Mouse (Mus musculus): ENCODE results near the gene Chl1. TPM values are rescaled to one million over a fixed set of nuclear protein-coding genes. Genes with fewer than 3 reads are reported as not detected.

The Chl1 gene
- polyA plus RNA-seq, 1 experiment from 2014 or later = 0.42 TPM

DNA sequence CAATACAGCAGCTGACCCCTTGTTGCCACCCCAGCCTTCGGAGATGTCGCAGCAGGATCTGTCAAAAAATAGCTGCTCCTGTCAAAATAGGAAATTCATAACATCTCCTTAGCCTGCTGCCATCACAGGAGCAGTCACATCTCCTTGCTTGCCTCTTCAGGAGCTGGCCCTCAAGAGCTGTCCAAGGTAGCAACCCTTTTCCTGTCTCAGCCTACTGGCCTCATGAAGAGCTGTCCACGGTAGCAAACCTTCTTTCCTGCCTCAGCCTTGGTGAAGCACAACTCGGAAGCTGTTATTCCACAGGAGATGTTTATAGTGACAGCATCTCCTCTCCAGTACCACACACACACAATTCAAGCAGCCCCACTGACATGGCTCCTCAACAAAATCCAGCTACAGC, 243.5 kb downstream of the Chl1 start:
- H3K27ac ChIP-seq (replicated peaks in 1 of 2; ENCODE audit: control insufficient read depth in 1 of 2, insufficient read depth in 1 of 2, low read depth in 2 of 2, low read length in 2 of 2) = no peak overlapping the region
- no peak overlapping the region for H3K9ac ChIP-seq (ENCODE audit: low read length)
- H3K9me3 ChIP-seq (ENCODE audit: control insufficient read depth, low read length) = peaks cover 6% of the 10 kb centered on the region; the same call in 1 of the 2 replicates
- H3K36me3 ChIP-seq (ENCODE audit: control insufficient read depth, insufficient read depth, low read length) = no peaks in the 10 kb centered on the region
- H3K4me2 ChIP-seq (ENCODE audit: low read length) = no peak overlapping the region
- whole genome bisulfite sequencing = 51% methylated on average over 4 of the region's 4 CpGs
- no peak for ATAC-seq (ENCODE audit: insufficient number of reproducible peaks, insufficient read depth, low FRiP score, low read depth)
- H3K4me1 ChIP-seq (ENCODE audit: control insufficient read depth in 2 of 2, insufficient read depth in 2 of 2, low read length in 2 of 2) = no peaks in the 10 kb centered on the region
- H3K27me3 ChIP-seq (ENCODE audit: control insufficient read depth, insufficient read depth, low read length) = no peaks in the 10 kb centered on the region
- no peak overlapping the region for H3K4me3 ChIP-seq (ENCODE audit: control insufficient read depth in 1 of 2, insufficient read depth in 1 of 2, low read depth in 1 of 2, low read length in 2 of 2)

DNA sequence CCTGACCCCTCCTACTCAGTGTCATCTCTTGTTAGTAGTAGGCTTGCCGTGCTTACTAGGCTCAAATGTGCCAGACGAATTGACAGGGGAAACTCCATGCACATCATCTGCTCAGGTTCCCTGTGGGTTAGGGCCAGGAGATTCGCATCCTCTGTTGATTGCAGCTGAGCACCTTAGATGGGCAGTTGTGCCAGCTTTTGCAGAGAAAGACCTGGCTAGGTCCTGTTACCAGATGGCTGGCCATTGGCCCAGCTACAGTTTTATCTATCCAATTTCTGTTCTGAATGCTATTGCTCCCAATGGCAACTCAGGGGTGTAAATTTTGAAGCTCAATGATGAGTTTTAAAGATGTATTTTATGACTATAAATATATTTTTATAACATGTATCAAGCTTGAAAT, 256.4 kb downstream of the Chl1 start:
- Histone ChIP-seq H3K27ac (replicated peaks in 1 of 2; ENCODE audit: control insufficient read depth in 1 of 2, insufficient read depth in 1 of 2, low read depth in 2 of 2, low read length in 2 of 2) (no peak overlapping the region), H3K4me2 (ENCODE audit: low read length) (no peak overlapping the region), H3K27me3 (ENCODE audit: control insufficient read depth, insufficient read depth, low read length) (no peaks in the 10 kb centered on the region), H3K36me3 (ENCODE audit: control insufficient read depth, insufficient read depth, low read length) (no peaks in the 10 kb centered on the region), H3K4me1 (ENCODE audit: control insufficient read depth in 2 of 2, insufficient read depth in 2 of 2, low read length in 2 of 2) (no peaks in the 10 kb centered on the region), H3K9me3 (ENCODE audit: control insufficient read depth, low read length) (peaks cover 7% of the 10 kb centered on the region; the same call in 1 of the 2 replicates), H3K4me3 (ENCODE audit: control insufficient read depth in 1 of 2, insufficient read depth in 1 of 2, low read depth in 1 of 2, low read length in 2 of 2) (no peak overlapping the region), H3K9ac (ENCODE audit: low read length) (no peak overlapping the region)
- WGBS = 65% methylated on average over 3 of the region's 3 CpGs
- no peak for ATAC-seq (ENCODE audit: insufficient number of reproducible peaks, insufficient read depth, low FRiP score, low read depth)

DNA sequence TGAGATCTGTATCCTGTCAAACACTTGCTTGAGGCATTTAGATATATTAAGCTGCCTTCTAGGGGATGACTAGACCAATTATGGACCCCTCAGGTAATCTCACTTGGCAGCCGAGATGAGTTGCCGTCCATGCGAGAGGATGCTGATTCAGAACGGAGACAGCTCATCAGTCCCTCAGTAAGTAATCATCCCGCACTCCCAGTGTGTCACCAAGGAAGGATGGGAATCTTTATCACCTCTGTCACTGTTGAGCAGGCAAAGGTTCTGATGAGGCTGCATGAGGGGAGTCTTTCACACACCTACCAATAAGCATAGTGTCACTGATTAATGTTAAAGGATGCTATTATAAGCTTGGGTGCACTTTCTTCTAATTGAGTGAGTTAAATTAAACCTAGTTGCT, 270.7 kb downstream of the Chl1 start:
- no peak overlapping the region for H3K27ac ChIP-seq (replicated peaks in 1 of 2; ENCODE audit: control insufficient read depth in 1 of 2, insufficient read depth in 1 of 2, low read depth in 2 of 2, low read length in 2 of 2)
- no peaks in the 10 kb centered on the region for H3K4me1 ChIP-seq (ENCODE audit: control insufficient read depth in 2 of 2, insufficient read depth in 2 of 2, low read length in 2 of 2)
- no peak overlapping the region for H3K4me3 ChIP-seq (ENCODE audit: control insufficient read depth in 1 of 2, insufficient read depth in 1 of 2, low read depth in 1 of 2, low read length in 2 of 2)
- WGBS = 77% methylated on average over 5 of the region's 5 CpGs
- no peak for ATAC-seq (ENCODE audit: insufficient number of reproducible peaks, insufficient read depth, low FRiP score, low read depth)
- no peaks in the 10 kb centered on the region for H3K9me3 ChIP-seq (ENCODE audit: control insufficient read depth, low read length)
- H3K36me3 ChIP-seq (ENCODE audit: control insufficient read depth, insufficient read depth, low read length) = no peaks in the 10 kb centered on the region
- H3K27me3 ChIP-seq (ENCODE audit: control insufficient read depth, insufficient read depth, low read length) = no peaks in the 10 kb centered on the region
- H3K9ac ChIP-seq (ENCODE audit: low read length) = no peak overlapping the region
- H3K4me2 ChIP-seq (ENCODE audit: low read length) = no peak overlapping the region

DNA sequence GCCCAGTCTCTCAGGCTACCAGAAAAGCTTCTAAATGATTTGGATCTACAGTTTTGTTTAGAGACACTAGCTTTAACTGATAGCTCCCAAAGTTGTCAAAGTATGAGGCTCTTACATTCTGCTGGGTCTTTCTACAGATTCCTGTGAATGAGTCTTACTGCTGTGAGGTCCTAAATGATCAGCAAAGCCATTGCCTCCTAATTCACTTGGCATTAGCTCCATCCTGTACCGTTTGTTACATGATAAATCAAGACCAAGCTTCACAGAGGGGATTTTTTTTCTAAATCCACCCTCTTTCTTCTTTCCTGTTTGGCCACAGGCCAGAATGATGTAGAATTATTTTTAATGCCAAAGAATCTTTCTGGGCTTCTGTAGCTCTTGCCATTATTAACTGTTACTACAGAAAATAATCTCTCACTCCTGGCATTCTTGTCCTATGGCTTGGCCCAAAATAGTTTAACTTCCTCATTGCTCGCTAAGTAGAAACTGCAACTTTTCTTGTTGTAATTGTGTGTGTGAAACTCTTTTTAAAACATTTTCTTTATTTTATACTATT, 280.8 kb downstream of the Chl1 start:
- Histone ChIP-seq H3K27ac (replicated peaks in 1 of 2; ENCODE audit: control insufficient read depth in 1 of 2, insufficient read depth in 1 of 2, low read depth in 2 of 2, low read length in 2 of 2) (no peak overlapping the region), H3K4me3 (ENCODE audit: control insufficient read depth in 1 of 2, insufficient read depth in 1 of 2, low read depth in 1 of 2, low read length in 2 of 2) (no peak overlapping the region), H3K27me3 (ENCODE audit: control insufficient read depth, insufficient read depth, low read length) (no peaks in the 10 kb centered on the region), H3K4me1 (ENCODE audit: control insufficient read depth in 2 of 2, insufficient read depth in 2 of 2, low read length in 2 of 2) (no peaks in the 10 kb centered on the region), H3K9ac (ENCODE audit: low read length) (no peak overlapping the region), H3K9me3 (ENCODE audit: control insufficient read depth, low read length) (no peaks in the 10 kb centered on the region), H3K4me2 (ENCODE audit: low read length) (no peak overlapping the region), H3K36me3 (ENCODE audit: control insufficient read depth, insufficient read depth, low read length) (no peaks in the 10 kb centered on the region)
- no peak for ATAC-seq (ENCODE audit: insufficient number of reproducible peaks, insufficient read depth, low FRiP score, low read depth)
- WGBS = 53% methylated on average over 2 of the region's 2 CpGs

DNA sequence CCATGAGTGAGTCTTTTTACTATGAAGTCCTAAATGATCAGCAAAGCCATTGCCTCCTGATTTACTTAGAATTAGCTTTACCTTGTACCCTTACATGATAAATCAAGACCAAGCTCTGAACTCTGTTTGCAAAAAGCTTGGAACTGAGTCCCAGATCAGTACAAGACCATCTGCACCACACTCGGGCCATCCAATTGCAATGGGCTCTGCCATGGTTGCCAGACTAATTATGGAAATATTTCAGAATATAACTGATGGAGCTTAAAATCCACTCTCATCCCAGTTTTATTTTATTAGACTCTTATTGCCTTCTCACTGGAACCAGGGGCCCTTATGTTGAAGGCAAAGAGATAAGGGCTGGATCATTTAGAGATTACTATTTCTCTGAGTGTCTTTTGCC, 284.9 kb downstream of the Chl1 start:
- Histone ChIP-seq H3K4me3 (ENCODE audit: control insufficient read depth in 1 of 2, insufficient read depth in 1 of 2, low read depth in 1 of 2, low read length in 2 of 2) (no peak overlapping the region), H3K4me1 (ENCODE audit: control insufficient read depth in 2 of 2, insufficient read depth in 2 of 2, low read length in 2 of 2) (no peaks in the 10 kb centered on the region), H3K4me2 (ENCODE audit: low read length) (no peak overlapping the region), H3K9me3 (ENCODE audit: control insufficient read depth, low read length) (no peaks in the 10 kb centered on the region), H3K27ac (replicated peaks in 1 of 2; ENCODE audit: control insufficient read depth in 1 of 2, insufficient read depth in 1 of 2, low read depth in 2 of 2, low read length in 2 of 2) (no peak overlapping the region), H3K36me3 (ENCODE audit: control insufficient read depth, insufficient read depth, low read length) (no peaks in the 10 kb centered on the region), H3K27me3 (ENCODE audit: control insufficient read depth, insufficient read depth, low read length) (no peaks in the 10 kb centered on the region), H3K9ac (ENCODE audit: low read length) (no peak overlapping the region)
- ATAC-seq (ENCODE audit: insufficient number of reproducible peaks, insufficient read depth, low FRiP score, low read depth) = no peak
- 87% methylated on average over 1 of the region's 1 CpGs for WGBS

Data from heart, embryonic 14.5 days (tissue).